Mouse (Mus musculus) ES-Bruce4 (cell line): ENCODE data around the gene Pip4k2b. TPM values are rescaled to one million over a fixed set of nuclear protein-coding genes. Genes with fewer than 3 reads are reported as not detected.
"Not testable (repeated sequence)": the region's sequence is repeated elsewhere in the genome, so short reads cannot be mapped to it uniquely, and the experiment has no call there.

Experiments
- H3K27ac ChIP-seq: 2 replicates; pipeline ENCODE4 v1.5.1; 2012; ENCODE audit warnings: low read length, inconsistent platforms; ENCODE audit not compliant: insufficient read depth
- H3K27me3 ChIP-seq: 2 replicates; pipeline ENCODE4 v1.6.1; 2012; ENCODE audit warnings: mild to moderate bottlenecking, low read length, inconsistent platforms; ENCODE audit not compliant: control insufficient read depth, poor library complexity, insufficient read depth, severe bottlenecking
- H3K36me3 ChIP-seq: 2 replicates; pipeline ENCODE4 v1.6.1; 2012; ENCODE audit warnings: inconsistent platforms, mild to moderate bottlenecking, low read length, moderate library complexity; ENCODE audit not compliant: control insufficient read depth, poor library complexity, insufficient read depth, severe bottlenecking
- H3K4me1 ChIP-seq: one replicate; pipeline ENCODE4 v1.8.1; 2011; ENCODE audit warnings: low read length; ENCODE audit not compliant: control insufficient read depth, insufficient read depth
- H3K4me3 ChIP-seq: 2 replicates; pipeline ENCODE4 v1.5.1; 2011; ENCODE audit warnings: low read depth, mild to moderate bottlenecking, low read length
- H3K9ac ChIP-seq: 2 replicates; pipeline ENCODE4 v1.6.1; 2012; ENCODE audit warnings: low read depth, mild to moderate bottlenecking, inconsistent platforms; ENCODE audit not compliant: poor library complexity, severe bottlenecking
- H3K9me3 ChIP-seq: replicated peaks from 2 replicates; pipeline ENCODE4 v1.6.1; 2012; ENCODE audit warnings: mild to moderate bottlenecking, low read length, inconsistent platforms; ENCODE audit not compliant: control insufficient read depth, poor library complexity, insufficient read depth, severe bottlenecking
- CTCF ChIP-seq: IDR thresholded peaks from one replicate; pipeline ENCODE4 v1.8.1; 2011; ENCODE audit warnings: low read depth, low read length
- EP300 ChIP-seq: IDR thresholded peaks from 2 replicates; pipeline ENCODE4 v1.6.1; 2011; ENCODE audit warnings: low read depth, low read length; ENCODE audit not compliant: insufficient read depth
- POLR2A ChIP-seq: IDR thresholded peaks from one replicate; pipeline ENCODE4 v1.8.1; 2011; ENCODE audit warnings: low read length; ENCODE audit not compliant: insufficient read depth
- polyA plus RNA-seq: library from polyadenylated mRNA; stranded (reverse); fragments of >200 nt; gene quantifications from 2 replicates; pipeline ENCODE4 v1.2.4, GENCODE M21; 2011; ENCODE audit warnings: low read depth; ENCODE audit not compliant: missing spikeins, insufficient read depth, insufficient read length

The Pip4k2b gene
- polyA plus RNA-seq, 1 experiment: 35.0 TPM

- H3K4me3 ChIP-seq: no peak overlapping the region
- H3K9ac ChIP-seq: no peak overlapping the region
- TF ChIP-seq POLR2A: no peak
- no peak for TF ChIP-seq CTCF
- TF ChIP-seq EP300: no peak
- peaks cover 36% of the 10 kb centered on the region for H3K36me3 ChIP-seq
- no peaks in the 10 kb centered on the region for H3K27me3 ChIP-seq
- no peak overlapping the region for H3K27ac ChIP-seq
- H3K9me3 ChIP-seq: no peaks in the 10 kb centered on the region
- H3K4me1 ChIP-seq: no peaks in the 10 kb centered on the region
Measured at GRCm38 (mm10) chr11:97712286-97712685, 32.2 kb downstream of the Pip4k2b start.

- no peaks in the 10 kb centered on the region for H3K4me1 ChIP-seq
- no peak overlapping the region for H3K27ac ChIP-seq
- peaks cover 41% of the 10 kb centered on the region for H3K36me3 ChIP-seq
- no peaks in the 10 kb centered on the region for H3K9me3 ChIP-seq
- H3K9ac ChIP-seq: no peak overlapping the region
- no peak overlapping the region for H3K4me3 ChIP-seq
- no peaks in the 10 kb centered on the region for H3K27me3 ChIP-seq
- no peak for TF ChIP-seq EP300
- TF ChIP-seq CTCF: peak; percentile 9
Measured at GRCm38 (mm10) chr11:97711200-97711900, 33.2 kb downstream of the Pip4k2b start.

- H3K4me1 ChIP-seq, H3K27ac ChIP-seq: not testable (repeated sequence)
Measured at GRCm38 (mm10) chr11:97710067-97710466, 34.4 kb downstream of the Pip4k2b start.

DNA sequence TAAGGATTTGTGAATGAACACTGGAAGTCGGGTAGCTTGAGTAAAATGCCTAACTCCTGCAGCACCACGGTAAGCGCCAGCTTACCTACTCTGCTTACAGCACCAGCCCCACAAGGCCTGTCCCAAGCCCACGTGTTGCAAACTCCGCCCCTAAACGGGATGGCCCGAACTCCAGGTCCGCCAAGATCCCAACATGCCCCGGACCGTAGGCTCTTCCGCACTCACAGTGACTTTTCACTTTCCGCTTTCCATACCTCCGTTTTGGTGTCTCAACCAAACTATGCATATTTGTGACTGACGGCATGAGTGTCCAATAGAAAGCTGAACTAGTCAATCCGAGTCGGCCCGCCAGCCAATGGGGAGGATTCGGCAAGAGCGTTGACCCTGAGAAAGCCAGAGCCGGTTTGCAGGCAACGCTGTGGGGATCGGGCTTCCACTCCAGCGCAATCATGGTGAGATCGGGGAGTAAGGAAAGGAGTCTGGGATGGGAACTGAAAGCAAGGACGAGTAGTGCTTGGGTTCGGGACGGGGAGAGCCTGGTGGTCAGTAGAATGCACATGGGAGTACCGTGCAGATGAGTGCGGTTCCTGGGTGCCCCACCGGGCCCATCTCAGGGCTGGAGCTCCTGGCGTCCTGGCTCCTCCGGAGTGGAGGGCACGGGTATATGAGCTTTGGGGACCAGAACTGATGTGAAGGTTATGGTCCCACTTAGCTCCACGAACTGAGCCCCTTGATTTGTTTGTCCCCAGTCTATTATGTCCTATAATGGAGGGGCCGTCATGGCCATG lies 41.3 kb downstream of the Pip4k2b start, which contains the start of gene Psmb3:
Gene Psmb3 (plus strand): TSS at position 361 of the 788 bp plus-strand sequence.
- H3K4me1 ChIP-seq: no peaks in the 10 kb centered on the region
- H3K9me3 ChIP-seq: no peaks in the 10 kb centered on the region
- H3K9ac ChIP-seq: peak within 1 kb of the TSS; percentile 84
- 0 out of 2 replicates have a peak, but pooled peaks have one; percentile 58 for TF ChIP-seq EP300
- peak; percentile 84 for TF ChIP-seq POLR2A
- no peak for TF ChIP-seq CTCF
- H3K27ac ChIP-seq: peak within 1 kb of the TSS; percentile 49
- H3K27me3 ChIP-seq: no peaks in the 10 kb centered on the region
- H3K4me3 ChIP-seq: peak within 1 kb of the TSS; percentile 98
- H3K36me3 ChIP-seq: peaks cover 26% of the 10 kb centered on the region

More at GRCm38 (mm10) chr11:97710067-97710466, 34.4 kb downstream of the Pip4k2b start:
- not testable (repeated sequence) for H3K27me3 ChIP-seq, H3K9me3 ChIP-seq, H3K9ac ChIP-seq, H3K4me3 ChIP-seq
- peaks cover 49% of the 10 kb centered on the region for H3K36me3 ChIP-seq

GRCm38 (mm10) chr11:97702393-97702745 lies 42.1 kb downstream of the Pip4k2b start:
- Histone ChIP-seq H3K9me3 (no peaks in the 10 kb centered on the region), H3K4me3 (peak overlapping the region; percentile 78), H3K9ac (peak overlapping the region; percentile 66), H3K27me3 (no peaks in the 10 kb centered on the region), H3K36me3 (peaks cover 20% of the 10 kb centered on the region), H3K4me1 (no peaks in the 10 kb centered on the region), H3K27ac (peak overlapping the region; percentile 1; the same call in 1 of the 2 replicates)
- TF ChIP-seq EP300: peak; percentile 60; the same call in 1 of the 2 replicates
- no peak for TF ChIP-seq POLR2A
